In the genomic region with DNA sequence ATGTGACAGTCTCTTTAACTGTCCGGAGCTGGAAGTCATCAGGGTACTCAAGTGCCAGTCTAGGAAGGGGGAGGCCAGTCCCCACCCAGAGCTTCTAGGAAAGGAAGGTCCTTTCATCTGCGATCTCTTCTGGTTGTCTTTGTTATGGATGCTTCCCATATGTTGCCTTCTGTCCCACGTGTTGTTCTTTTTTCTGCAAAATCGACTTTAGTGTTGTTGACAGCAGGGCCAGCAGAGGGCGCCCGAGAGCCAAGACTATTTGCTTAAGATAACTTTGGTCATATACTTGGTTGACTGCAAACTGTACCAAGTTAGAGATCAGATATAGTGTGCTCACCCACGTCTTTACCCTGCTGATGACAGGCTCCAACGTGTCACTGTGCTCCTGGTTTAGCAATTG, we compare ENCODE assay signal across 8 mouse cellular contexts. TPM values are rescaled to one million over a fixed set of nuclear protein-coding genes. Genes with fewer than 3 reads are reported as not detected.
DNase-seq lines count a peak whose midpoint lies in the region; ATAC-seq and TF ChIP-seq lines count a peak whose summit lies in the region.

No protein-coding gene starts in this region.

- no peaks in the 10 kb centered on the region for H3K79me3 ChIP-seq in C2C12 (ENCODE audit: low read depth)

- H3K27me3 ChIP-seq in C2C12 (ENCODE audit: control insufficient read depth, insufficient read depth, insufficient read length): peaks cover 3% of the 10 kb centered on the region
- no peaks in the 10 kb centered on the region for H3K27me3 ChIP-seq in liver, embryonic 14.5 days (ENCODE audit: control insufficient read depth, insufficient read depth, low read length)
- H3K27me3 ChIP-seq in neural tube, embryonic 14.5 days (ENCODE audit: control insufficient read depth, insufficient read depth, low read length): no peaks in the 10 kb centered on the region

- no peaks in the 10 kb centered on the region for H3K9me3 ChIP-seq in liver, embryonic 14.5 days (ENCODE audit: control insufficient read depth, low read length)
- H3K9me3 ChIP-seq in neural tube, embryonic 14.5 days (ENCODE audit: control insufficient read depth, low read length): no peaks in the 10 kb centered on the region

- intact Hi-C loops in heart, postnatal 14 days (cut with DNase I): loop anchor here (2.0 to 5.0 kb wide), 3 partner anchors 516 to 809 kb away; no protein-coding TSS in a partner anchor

- no peak overlapping the region for H3ac ChIP-seq in C2C12 (ENCODE audit: control insufficient read depth, insufficient read length, low read depth)

- H3K4me3 ChIP-seq in C2C12 (ENCODE audit: insufficient read depth, poor library complexity, severe bottlenecking): no peak overlapping the region
- no peak overlapping the region for H3K4me3 ChIP-seq in liver, embryonic 14.5 days (ENCODE audit: insufficient read depth in 1 of 2, low read depth in 2 of 2, low read length in 2 of 2)
- H3K4me3 ChIP-seq in neural tube, embryonic 14.5 days (ENCODE audit: low read depth, low read length): no peak overlapping the region

- 9% methylated on average over 8 of the region's 8 CpGs for WGBS in liver, embryonic 14.5 days (ENCODE audit: insufficient replicate concordance)
- 13% methylated on average over 8 of the region's 8 CpGs for WGBS in neural tube, embryonic 14.5 days

- DNase-seq in adrenal gland, adult 2 months: peak; percentile 44
- peak; percentile 83 for DNase-seq in embryo, embryonic 11 days
- peak; percentile 63 to 76 for DNase-seq in heart, postnatal 14 days
- DNase-seq in kidney, postnatal 36 days: peak; percentile 48 to 86
- DNase-seq in liver, embryonic 14.5 days (ENCODE audit: low read depth in 3 of 3, low spot score in 3 of 3): peak in 2 of 3 experiments; percentile 4 to 9
- DNase-seq in thymus, postnatal 14 days: peak; percentile 37

- no peak for TF ChIP-seq EP300 in liver, embryonic 14.5 days (IDR thresholded peaks at IDR 0.05; ENCODE audit: low read depth)

- no peaks in the 10 kb centered on the region for H3K79me2 ChIP-seq in C2C12 (ENCODE audit: control insufficient read depth, insufficient read depth)

- no peak for ATAC-seq in liver, embryonic 14.5 days (ENCODE audit: insufficient read depth)
- peak; percentile 77; the same call in 1 of the 2 replicates for ATAC-seq in neural tube, embryonic 14.5 days (ENCODE audit: low read depth)

- no peak overlapping the region for H3K9ac ChIP-seq in liver, embryonic 14.5 days (replicated peaks)
- H3K9ac ChIP-seq in neural tube, embryonic 14.5 days (replicated peaks; ENCODE audit: low read depth, low read length): no peak overlapping the region

- H3K27ac ChIP-seq in liver, embryonic 14.5 days: no peak overlapping the region
- H3K27ac ChIP-seq in neural tube, embryonic 14.5 days (ENCODE audit: low read depth, low read length): no peak overlapping the region

- TF ChIP-seq CTCF in C2C12 (IDR thresholded peaks at IDR 0.05; ENCODE audit: control insufficient read depth, insufficient read depth, insufficient read length): peak; percentile 37
- peak; percentile 80 for TF ChIP-seq CTCF in liver, embryonic 14.5 days (IDR thresholded peaks at IDR 0.05; ENCODE audit: low read depth)

- no peaks in the 10 kb centered on the region for H3K36me3 ChIP-seq in C2C12 (ENCODE audit: control insufficient read depth, insufficient read depth)
- no peaks in the 10 kb centered on the region for H3K36me3 ChIP-seq in liver, embryonic 14.5 days (replicated peaks; ENCODE audit: control insufficient read depth, insufficient read depth, low read depth)
- no peaks in the 10 kb centered on the region for H3K36me3 ChIP-seq in neural tube, embryonic 14.5 days (ENCODE audit: control insufficient read depth, insufficient read depth, low read length)

- no peaks in the 10 kb centered on the region for H3K4me1 ChIP-seq in liver, embryonic 14.5 days (replicated peaks; ENCODE audit: control insufficient read depth in 2 of 2, insufficient read depth in 2 of 2, low read length in 1 of 2)
- no peaks in the 10 kb centered on the region for H3K4me1 ChIP-seq in neural tube, embryonic 14.5 days (ENCODE audit: control insufficient read depth, insufficient read depth, low read length)

- H3K4me2 ChIP-seq in liver, embryonic 14.5 days (ENCODE audit: low read depth): no peak overlapping the region
- H3K4me2 ChIP-seq in neural tube, embryonic 14.5 days (ENCODE audit: low read depth, low read length): no peak overlapping the region

TF ChIP-seq in C2C12, 6 proteins besides CTCF, POLR2A, EP300 and RAD21:
- no peak for TF ChIP-seq MYOG (IDR thresholded peaks at IDR 0.05; ENCODE audit: control insufficient read depth, extremely low read depth, insufficient read length)
- TF ChIP-seq FOSL1 (IDR thresholded peaks at IDR 0.05; ENCODE audit: insufficient read depth, low read length, poor library complexity, severe bottlenecking): no peak
- TF ChIP-seq CEBPB (IDR thresholded peaks at IDR 0.05; ENCODE audit: low read depth): no peak
- no peak for TF ChIP-seq MAX (IDR thresholded peaks at IDR 0.05)
- no peak for TF ChIP-seq MYOD1 (IDR thresholded peaks at IDR 0.05; ENCODE audit: control insufficient read depth, insufficient read length, low read depth)

RNA-seq across cellular contexts. Expression of a gene that starts 19.5 kb away (rescaled TPM):
- 0.09 TPM for polyA plus RNA-seq in C2C12 (2012; fragmentation: generic; extraction: Trizol)
- not detected for total RNA-seq in adrenal gland, adult 2 months (2021)
- polyA plus RNA-seq in adrenal gland, adult 2 months (2012; rRNA removed): not detected in 2 replicates
- total RNA-seq in heart, postnatal 14 days (2021): not detected
- polyA plus RNA-seq in liver, embryonic 14.5 days (2012; rRNA removed): not detected in 2 replicates
- polyA plus RNA-seq in liver, embryonic 14.5 days (2014; fragmentation: Nextera tagmentation; extraction: Ambion mirVana): not detected in 2 replicates
- 0.86 and 1.8 TPM in 2 replicates for polyA plus RNA-seq in neural tube, embryonic 14.5 days (2014; fragmentation: Nextera tagmentation; extraction: Ambion mirVana)

Comparison
In these comparisons a context has a peak if more than half of its experiments do, and no peak if none do; other contexts are left out.
1. DNase-seq: peak in every context shown above with its lines; median percentile 83 in embryo, embryonic 11 days; 70 in heart, postnatal 14 days; 67 in kidney, postnatal 36 days; 44 in adrenal gland, adult 2 months; 37 in thymus, postnatal 14 days; 6 in liver, embryonic 14.5 days.